Mouse (Mus musculus) limb, embryonic 15.5 days (tissue): Measurements from ENCODE around the gene Chmp4b. TPM values are rescaled to one million over a fixed set of nuclear protein-coding genes. Genes with fewer than 3 reads are reported as not detected.

Experiments used
- ATAC-seq: fragments of 200-750 bp; cut with Nextera tagmentation; 2 replicates; pipeline ENCODE4 v1.8.0; 2017; ENCODE audit warnings: low read depth, moderate TSS enrichment; ENCODE audit not compliant: insufficient number of reproducible peaks, low FRiP score, low TSS enrichment
- H3K27ac ChIP-seq: fragments of 300-500 bp; sonication (generic); 2 replicates; pipeline ENCODE4 v1.5.1; 2015; ENCODE audit warnings: moderate library complexity, mild to moderate bottlenecking, inconsistent platforms
- H3K27me3 ChIP-seq: fragments of 300-500 bp; sonication (generic); 2 replicates; pipeline ENCODE4 v1.6.1; 2015; ENCODE audit warnings: inconsistent platforms
- H3K36me3 ChIP-seq: fragments of 300-500 bp; sonication (generic); 2 replicates; pipeline ENCODE4 v1.6.1; 2015; ENCODE audit warnings: inconsistent platforms
- H3K4me1 ChIP-seq: fragments of 300-500 bp; sonication (generic); 2 replicates; pipeline ENCODE4 v1.6.1; 2015; ENCODE audit warnings: inconsistent platforms
- H3K4me2 ChIP-seq: fragments of 300-500 bp; sonication (generic); 2 replicates; pipeline ENCODE4 v1.6.1; 2015; ENCODE audit warnings: mild to moderate bottlenecking, inconsistent platforms
- H3K4me3 ChIP-seq: fragments of 300-500 bp; sonication (generic); 2 replicates; pipeline ENCODE4 v1.5.1; 2015; ENCODE audit warnings: mild to moderate bottlenecking, inconsistent platforms
- H3K9ac ChIP-seq: fragments of 300-500 bp; sonication (generic); 2 replicates; pipeline ENCODE4 v1.6.1; 2015; ENCODE audit warnings: inconsistent platforms
- H3K9me3 ChIP-seq: fragments of 300-500 bp; sonication (generic); 2 replicates; pipeline ENCODE4 v1.6.1; 2016; ENCODE audit warnings: inconsistent platforms
- WGBS: fragments of 180-500 bp; shearing (Covaris S2); methylation state at CpG from one replicate; pipeline ENCODE4 v1.1.7; 2015; 5-methylcytosine and 5-hydroxymethylcytosine counted together
- polyA plus RNA-seq: library from polyadenylated mRNA; unstranded; fragments of >200 nt; fragmentation: Nextera tagmentation; extraction: Ambion mirVana; gene quantifications from 2 replicates; pipeline ENCODE4 v1.2.1, GENCODE M21; 2015

Chmp4b gene
- polyA plus RNA-seq, 1 experiment from 2014 or later: 36.9 TPM

- H3K4me2 ChIP-seq: no peak overlapping the region
- H3K4me3 ChIP-seq: no peak overlapping the region
- H3K4me1 ChIP-seq: peaks cover 19% of the 10 kb centered on the region
- H3K9ac ChIP-seq: no peak overlapping the region
- WGBS: 62% methylated on average over 4 of the region's 4 CpGs
- ATAC-seq: no peak
- no peaks in the 10 kb centered on the region for H3K27me3 ChIP-seq
- peaks cover 20% of the 10 kb centered on the region for H3K36me3 ChIP-seq
- no peaks in the 10 kb centered on the region for H3K9me3 ChIP-seq
- no peak overlapping the region for H3K27ac ChIP-seq
These were observed 18.6 kb downstream of the Chmp4b start for GRCm38 (mm10) chr2:154670106-154670505.

- Histone ChIP-seq H3K4me3 (no peak overlapping the region), H3K36me3 (peaks cover 20% of the 10 kb centered on the region), H3K27me3 (no peaks in the 10 kb centered on the region), H3K9ac (no peak overlapping the region), H3K4me2 (no peak overlapping the region), H3K27ac (no peak overlapping the region), H3K9me3 (no peaks in the 10 kb centered on the region), H3K4me1 (peaks cover 16% of the 10 kb centered on the region)
- no peak for ATAC-seq
- 74% methylated on average over 4 of the region's 4 CpGs for WGBS
These were observed 19.2 kb downstream of the Chmp4b start for GRCm38 (mm10) chr2:154670741-154671140.

- peaks cover 13% of the 10 kb centered on the region for H3K36me3 ChIP-seq
- no peaks in the 10 kb centered on the region for H3K27me3 ChIP-seq
- peak overlapping the region; percentile 79 for H3K27ac ChIP-seq
- H3K4me3 ChIP-seq: no peak overlapping the region
- ATAC-seq: no peak; the same call in 1 of the 2 replicates
- no peaks in the 10 kb centered on the region for H3K9me3 ChIP-seq
- H3K4me1 ChIP-seq: peaks cover 40% of the 10 kb centered on the region
- 44% methylated on average over 4 of the region's 4 CpGs for WGBS
- no peak overlapping the region for H3K9ac ChIP-seq
- no peak overlapping the region for H3K4me2 ChIP-seq
These were observed 22.5 kb downstream of the Chmp4b start for GRCm38 (mm10) chr2:154674008-154674407.

- Histone ChIP-seq H3K4me3 (0 out of 2 replicates have a peak overlapping the region, but pooled peaks have one; percentile 2), H3K27me3 (no peaks in the 10 kb centered on the region), H3K4me2 (peak overlapping the region; percentile 31), H3K4me1 (peaks cover 40% of the 10 kb centered on the region), H3K27ac (peak overlapping the region; percentile 88), H3K9ac (no peak overlapping the region), H3K9me3 (no peaks in the 10 kb centered on the region), H3K36me3 (peaks cover 6% of the 10 kb centered on the region; the same call in 1 of the 2 replicates)
- 66% methylated on average over 19 of the region's 19 CpGs for WGBS
- no peak for ATAC-seq
These were observed 25.4 kb downstream of the Chmp4b start for GRCm38 (mm10) chr2:154676653-154677609.

- Histone ChIP-seq H3K9me3 (no peaks in the 10 kb centered on the region), H3K36me3 (peaks cover 2% of the 10 kb centered on the region; the same call in 1 of the 2 replicates), H3K27me3 (no peaks in the 10 kb centered on the region), H3K27ac (peak overlapping the region; percentile 88), H3K4me3 (0 out of 2 replicates have a peak overlapping the region, but pooled peaks have one; percentile 2), H3K4me2 (peak overlapping the region; percentile 31), H3K4me1 (peaks cover 40% of the 10 kb centered on the region), H3K9ac (no peak overlapping the region)
- WGBS: 25% methylated on average over 10 of the region's 10 CpGs
- peak; percentile 62 for ATAC-seq
These were observed 26.2 kb downstream of the Chmp4b start for GRCm38 (mm10) chr2:154677651-154678139.

- H3K36me3 ChIP-seq: no peaks in the 10 kb centered on the region
- peaks cover 33% of the 10 kb centered on the region for H3K4me1 ChIP-seq
- H3K27me3 ChIP-seq: no peaks in the 10 kb centered on the region
- 83% methylated on average over 3 of the region's 3 CpGs for WGBS
- no peak overlapping the region for H3K4me2 ChIP-seq
- no peak overlapping the region for H3K27ac ChIP-seq
- no peak overlapping the region for H3K4me3 ChIP-seq
- no peak for ATAC-seq
- no peak overlapping the region for H3K9ac ChIP-seq
- H3K9me3 ChIP-seq: no peaks in the 10 kb centered on the region
These were observed 27.5 kb downstream of the Chmp4b start for GRCm38 (mm10) chr2:154678995-154679394.

- H3K36me3 ChIP-seq: peaks cover 8% of the 10 kb centered on the region
- H3K4me1 ChIP-seq: peaks cover 24% of the 10 kb centered on the region
- H3K9me3 ChIP-seq: no peaks in the 10 kb centered on the region
- WGBS: 74% methylated on average over 2 of the region's 2 CpGs
- no peak for ATAC-seq
- no peak overlapping the region for H3K4me3 ChIP-seq
- H3K27me3 ChIP-seq: no peaks in the 10 kb centered on the region
- H3K4me2 ChIP-seq: no peak overlapping the region
- no peak overlapping the region for H3K27ac ChIP-seq
- no peak overlapping the region for H3K9ac ChIP-seq
These were observed 28.8 kb downstream of the Chmp4b start for GRCm38 (mm10) chr2:154680337-154680736.

GRCm38 (mm10) chr2:154680941-154681340 is 29.4 kb downstream of the Chmp4b start:
- Histone ChIP-seq H3K4me2 (no peak overlapping the region), H3K9me3 (no peaks in the 10 kb centered on the region), H3K4me1 (peaks cover 24% of the 10 kb centered on the region), H3K9ac (no peak overlapping the region), H3K4me3 (no peak overlapping the region), H3K27ac (no peak overlapping the region), H3K36me3 (peaks cover 9% of the 10 kb centered on the region), H3K27me3 (no peaks in the 10 kb centered on the region)
- WGBS: 88% methylated on average over 6 of the region's 6 CpGs
- no peak for ATAC-seq

GRCm38 (mm10) chr2:154682712-154683111 is 31.2 kb downstream of the Chmp4b start:
- peaks cover 9% of the 10 kb centered on the region for H3K4me1 ChIP-seq
- H3K27me3 ChIP-seq: no peaks in the 10 kb centered on the region
- no peak overlapping the region for H3K4me2 ChIP-seq
- peaks cover 9% of the 10 kb centered on the region for H3K36me3 ChIP-seq
- no peaks in the 10 kb centered on the region for H3K9me3 ChIP-seq
- 29% methylated on average over 1 of the region's 1 CpGs for WGBS
- H3K27ac ChIP-seq: no peak overlapping the region
- no peak overlapping the region for H3K9ac ChIP-seq
- no peak for ATAC-seq
- no peak overlapping the region for H3K4me3 ChIP-seq

GRCm38 (mm10) chr2:154684901-154685470 is 33.5 kb downstream of the Chmp4b start:
- H3K9me3 ChIP-seq: no peaks in the 10 kb centered on the region
- no peak overlapping the region for H3K27ac ChIP-seq
- no peak for ATAC-seq
- WGBS: 93% methylated on average over 7 of the region's 7 CpGs
- no peak overlapping the region for H3K4me2 ChIP-seq
- no peaks in the 10 kb centered on the region for H3K27me3 ChIP-seq
- no peak overlapping the region for H3K9ac ChIP-seq
- H3K4me1 ChIP-seq: no peaks in the 10 kb centered on the region; the same call in 1 of the 2 replicates
- no peak overlapping the region for H3K4me3 ChIP-seq
- peaks cover 17% of the 10 kb centered on the region for H3K36me3 ChIP-seq

- no peak overlapping the region for H3K27ac ChIP-seq
These were observed 34.3 kb downstream of the Chmp4b start for GRCm38 (mm10) chr2:154685772-154686171.

GRCm38 (mm10) chr2:154686819-154687218 is 35.3 kb downstream of the Chmp4b start:
- H3K4me3 ChIP-seq: no peak overlapping the region
- no peak overlapping the region for H3K27ac ChIP-seq
- no peaks in the 10 kb centered on the region; the same call in 1 of the 2 replicates for H3K4me1 ChIP-seq
- H3K9ac ChIP-seq: no peak overlapping the region
- H3K4me2 ChIP-seq: no peak overlapping the region
- no peak for ATAC-seq
- H3K36me3 ChIP-seq: peaks cover 34% of the 10 kb centered on the region
- H3K27me3 ChIP-seq: no peaks in the 10 kb centered on the region
- no peaks in the 10 kb centered on the region for H3K9me3 ChIP-seq
- WGBS: 79% methylated on average over 3 of the region's 3 CpGs

More at GRCm38 (mm10) chr2:154685772-154686171, 34.3 kb downstream of the Chmp4b start:
- Histone ChIP-seq H3K9me3 (no peaks in the 10 kb centered on the region), H3K4me1 (no peaks in the 10 kb centered on the region; the same call in 1 of the 2 replicates), H3K4me3 (no peak overlapping the region), H3K27me3 (no peaks in the 10 kb centered on the region), H3K4me2 (no peak overlapping the region), H3K36me3 (peaks cover 25% of the 10 kb centered on the region), H3K9ac (no peak overlapping the region)
- WGBS: 84% methylated on average over 3 of the region's 3 CpGs
- ATAC-seq: no peak
